Mouse (Mus musculus): ENCODE data around the gene Nf1.

GRCm38 (mm10) chr11:79468097-79468496 lies 128.6 kb downstream of the Nf1 start:
- TF ChIP-seq CTCF (IDR thresholded peaks at IDR 0.05; ENCODE audit: extremely low read depth, insufficient read depth, insufficient read length, insufficient replicate concordance): no peak
- TF ChIP-seq POLR2A (IDR thresholded peaks at IDR 0.05; ENCODE audit: low read depth, low read length): no peak
